Mouse (Mus musculus) testis, adult 2 months (tissue): ENCODE data around the gene Ppp1r21.

Experiments
- CTCF ChIP-seq: fragments of 200-500 bp; IDR thresholded peaks from 2 replicates; pipeline ENCODE4 v1.5.1; 2012; ENCODE audit warnings: low read depth, mild to moderate bottlenecking, inconsistent platforms, low read length, moderate library complexity; ENCODE audit not compliant: control insufficient read depth, insufficient read depth, insufficient replicate concordance
- POLR2A ChIP-seq: fragments of 200-500 bp; IDR thresholded peaks from 2 replicates; pipeline ENCODE4 v1.6.1; 2012; ENCODE audit warnings: low read depth, mild to moderate bottlenecking, inconsistent platforms, low read length, moderate library complexity; ENCODE audit not compliant: control insufficient read depth

- TF ChIP-seq POLR2A (no peak), CTCF (no peak)
Measured at GRCm38 (mm10) chr17:88628676-88629380, 98.9 kb downstream of the Ppp1r21 start.
